Mouse (Mus musculus): ENCODE results near the gene Crnkl1.
"Not testable (repeated sequence)": the region's sequence is repeated elsewhere in the genome, so short reads cannot be mapped to it uniquely, and the experiment has no call there.

Crnkl1 gene

DNA sequence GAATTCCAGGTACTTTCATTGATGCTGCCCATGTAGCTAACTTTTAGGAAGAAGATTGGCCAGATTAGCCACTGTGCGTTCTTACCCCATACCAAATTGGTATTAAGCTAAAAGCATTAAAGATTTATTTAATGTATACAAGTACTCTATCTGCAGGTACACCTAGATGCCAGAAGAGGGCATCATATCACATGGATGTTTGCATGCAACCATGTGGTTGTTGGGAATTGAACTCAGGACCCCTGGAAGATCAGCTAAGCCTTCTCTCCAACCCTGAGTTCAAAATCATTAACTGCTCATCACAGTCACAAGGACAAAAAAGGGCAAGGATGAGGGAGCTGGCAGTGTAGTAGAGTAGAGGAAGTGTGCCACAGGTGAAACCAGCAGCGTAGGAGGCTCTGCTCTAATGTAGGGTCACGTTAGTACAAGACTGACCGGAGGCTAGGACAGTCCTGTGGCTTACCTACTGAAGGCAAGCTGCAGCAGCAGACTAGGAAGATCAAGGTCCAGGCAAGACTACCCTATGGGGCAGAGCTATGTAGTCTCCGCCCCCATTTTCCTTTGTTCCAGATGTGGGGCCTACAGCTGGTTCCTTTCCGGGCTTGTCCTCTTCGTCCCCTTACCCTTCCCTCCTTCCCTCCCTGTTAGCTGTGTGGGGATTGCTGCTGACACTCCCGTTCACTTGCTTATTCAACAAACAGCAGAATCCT is 13.7 kb downstream of the Crnkl1 start:
- no peak for DNase-seq (ENCODE audit: low spot score)

DNA sequence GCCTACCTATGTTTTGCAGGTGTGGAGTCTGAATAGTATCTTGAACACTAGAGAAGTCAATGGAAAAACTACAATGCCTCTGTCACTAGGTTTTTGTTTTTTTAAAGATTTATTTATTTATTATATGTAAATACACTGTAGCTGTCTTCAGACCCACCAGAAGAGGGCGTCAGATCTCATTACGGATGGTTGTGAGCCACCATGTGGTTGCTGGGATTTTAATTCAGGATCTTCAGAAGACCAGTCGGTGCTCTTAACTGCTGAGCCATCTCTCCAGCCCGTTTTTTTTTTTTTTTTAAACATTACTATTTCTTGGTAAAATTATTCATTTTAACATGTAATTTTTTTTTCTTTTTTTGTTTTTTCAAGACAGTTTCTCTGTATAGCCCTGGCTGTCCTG is 28.9 kb downstream of the Crnkl1 start:
- DNase-seq (ENCODE audit: low spot score): not testable (repeated sequence)

DNA sequence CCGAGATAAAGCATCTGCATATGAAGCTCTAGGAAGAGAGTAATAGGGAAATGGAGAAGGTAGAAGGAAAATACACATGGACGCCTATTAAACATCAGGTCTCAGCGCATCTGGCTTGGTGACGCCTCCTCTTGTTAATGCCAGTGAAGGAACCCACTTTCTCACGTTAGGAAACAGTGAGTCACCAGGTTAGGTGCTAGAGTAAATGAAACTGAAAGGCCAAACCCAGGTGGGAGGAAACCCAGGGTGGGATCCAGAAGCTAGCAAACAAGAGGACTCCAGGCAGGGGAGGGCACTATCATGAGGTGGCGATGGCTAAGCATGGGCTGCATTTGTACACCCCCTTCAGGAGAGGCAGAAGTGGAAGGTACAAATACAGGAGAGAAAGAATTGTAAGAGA is 29.7 kb downstream of the Crnkl1 start:
- DNase-seq (ENCODE audit: low spot score): no peak

DNA sequence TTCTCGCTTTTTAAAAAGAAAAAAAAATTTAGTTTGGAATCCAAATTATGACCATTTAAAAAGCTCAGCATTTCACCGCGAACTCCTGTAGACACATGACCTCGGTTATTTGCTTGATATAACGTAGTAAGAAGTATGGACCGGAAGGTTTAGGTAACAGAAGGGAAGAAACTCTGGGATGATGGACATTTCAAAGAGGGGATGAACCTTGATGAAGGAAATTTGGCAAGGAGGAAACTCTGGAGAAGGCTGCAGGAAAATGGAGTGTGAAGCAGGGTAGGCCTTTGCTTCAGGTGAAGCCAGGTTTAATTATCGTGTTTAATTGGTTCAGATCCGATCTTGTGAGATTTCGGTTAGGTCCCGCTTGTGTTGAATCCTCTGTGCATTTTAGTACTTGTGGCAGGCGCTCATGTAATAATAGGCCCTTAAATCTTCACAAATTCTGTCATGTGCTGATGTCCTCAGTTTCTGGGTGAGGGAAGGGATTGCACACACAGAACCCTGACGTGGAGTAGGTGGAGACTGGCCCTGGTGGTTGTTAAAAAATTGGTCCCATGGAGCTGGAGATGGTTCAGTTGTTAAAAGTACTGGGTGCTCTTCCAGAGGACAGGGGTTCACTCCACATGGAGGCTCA is 30.7 kb downstream of the Crnkl1 start:
- no peak for DNase-seq (ENCODE audit: low spot score)

DNA sequence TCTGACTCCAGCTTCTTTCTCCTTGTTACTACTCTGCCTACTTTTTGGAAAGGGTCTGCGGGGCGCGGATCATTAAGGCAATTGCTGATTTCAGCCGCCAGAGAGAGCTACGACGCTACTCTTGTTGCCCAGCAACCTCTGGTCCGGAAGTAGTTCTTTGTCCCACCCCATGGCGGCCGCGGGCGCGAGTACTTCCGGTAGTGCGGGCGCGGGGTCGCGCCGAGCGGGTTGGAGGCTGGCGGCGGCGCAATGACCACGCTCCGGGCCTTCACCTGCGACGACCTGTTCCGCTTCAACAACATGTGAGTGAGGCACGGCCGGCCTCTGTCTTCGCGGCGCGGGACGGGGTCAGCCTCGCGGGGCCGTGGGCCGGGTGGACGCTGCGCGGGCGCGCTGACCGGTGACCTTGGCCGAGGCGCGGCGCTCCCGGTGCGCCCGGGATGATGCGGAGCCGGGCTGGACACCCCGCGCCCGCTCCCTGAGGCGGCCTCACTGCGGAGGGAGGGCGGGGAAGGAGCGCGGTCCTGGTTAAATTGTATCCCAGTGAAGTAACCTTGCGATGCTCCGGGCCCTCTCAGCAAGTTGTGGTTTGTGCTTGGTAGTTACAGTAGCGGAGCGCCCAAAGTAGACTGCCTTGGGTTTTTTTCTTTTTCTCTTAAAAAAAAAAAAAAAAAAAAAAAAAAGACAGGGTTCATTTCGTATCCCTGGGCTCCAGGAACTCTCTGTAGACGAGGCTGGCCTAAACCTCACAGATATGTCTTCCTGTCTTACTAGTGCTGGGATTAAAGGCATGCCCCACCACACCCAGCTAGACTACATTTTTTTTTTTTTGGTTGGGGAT is 31.5 kb downstream of the Crnkl1 start:
- DNase-seq (ENCODE audit: low spot score): peak; percentile 75

DNA sequence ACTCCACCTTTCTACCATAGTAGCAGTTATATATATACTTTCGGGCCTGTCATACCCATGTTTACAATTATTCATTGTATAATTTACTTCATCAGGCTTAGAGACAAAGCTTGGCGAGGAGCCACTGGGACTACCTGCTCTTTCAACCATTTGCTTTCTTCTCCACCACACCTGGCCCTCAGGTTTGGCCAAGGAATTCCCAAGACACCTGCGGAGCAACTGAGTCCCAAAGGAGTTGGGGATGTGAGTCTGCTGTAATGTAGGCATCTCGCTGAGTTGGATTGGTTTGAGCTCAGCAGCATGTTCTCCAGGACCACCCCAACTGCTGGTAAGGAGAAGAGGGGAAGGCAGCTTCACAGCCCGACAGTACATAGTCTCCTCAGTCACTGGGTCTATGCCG is 33.0 kb downstream of the Crnkl1 start, which contains the start of gene Naa20:
Naa20 (plus strand) TSS at position 239 of the 400 bp plus-strand sequence.
- no peak for DNase-seq (ENCODE audit: low spot score)

DNA sequence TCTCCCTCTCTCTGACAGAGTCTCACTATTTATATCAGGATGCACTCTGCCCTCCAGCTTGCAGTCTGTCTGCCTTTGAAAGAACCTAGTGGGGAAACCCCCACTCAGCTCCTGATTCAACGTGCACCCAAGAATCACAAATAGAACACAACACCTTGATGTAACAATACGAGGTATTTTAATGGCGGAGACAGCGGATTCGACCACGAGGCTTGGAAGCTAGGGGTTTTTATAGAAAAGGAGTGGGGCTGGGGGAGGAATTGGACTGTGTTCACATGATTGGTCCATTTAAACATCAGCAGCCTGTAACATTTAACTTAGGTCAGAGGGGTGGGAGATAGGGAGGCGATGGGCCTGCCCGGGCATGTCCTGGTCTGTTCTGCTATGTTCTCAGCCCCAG is 34.5 kb downstream of the Crnkl1 start:
- DNase-seq (ENCODE audit: low spot score): not testable (repeated sequence)

DNA sequence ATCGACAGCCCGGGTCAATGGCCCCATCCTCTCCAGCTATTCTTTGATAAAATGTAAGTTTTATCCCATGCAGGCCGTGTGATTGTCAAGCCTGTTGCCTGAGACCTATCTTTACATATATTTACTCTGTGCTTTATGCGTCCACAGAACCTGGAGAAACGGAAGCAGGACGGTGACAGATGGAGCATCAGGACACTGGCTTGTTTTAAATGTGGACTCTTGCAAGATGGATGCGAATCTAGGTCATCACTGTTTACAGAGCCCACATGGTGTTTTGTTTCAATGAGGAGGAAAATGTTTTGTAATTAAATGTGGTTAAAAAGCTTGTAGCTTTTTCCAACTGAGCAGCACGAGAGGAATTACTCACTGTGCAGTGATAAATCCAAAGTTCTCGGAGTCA is 36.7 kb downstream of the Crnkl1 start:
- no peak for DNase-seq (ENCODE audit: low spot score)

DNA sequence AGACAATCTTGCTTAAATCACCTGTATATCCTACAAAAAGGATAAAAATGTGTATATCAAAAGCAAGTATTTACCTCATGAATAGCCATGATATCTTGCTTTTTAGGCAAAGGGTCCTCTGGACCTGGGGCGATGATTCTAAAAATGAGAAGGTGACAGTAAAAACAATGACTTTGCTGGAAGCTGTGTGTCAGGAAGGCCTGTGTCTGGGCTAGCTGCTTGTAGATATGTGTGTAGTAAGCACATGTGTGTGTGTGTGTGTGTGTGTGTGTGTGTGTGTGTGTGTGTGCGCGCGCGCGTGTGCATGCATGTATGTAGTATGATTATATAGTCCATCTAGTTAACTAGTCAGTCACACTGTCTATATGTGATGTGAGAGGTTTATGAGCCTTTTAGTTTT is 41.1 kb downstream of the Crnkl1 start:
- DNase-seq (ENCODE audit: low spot score): no peak

DNA sequence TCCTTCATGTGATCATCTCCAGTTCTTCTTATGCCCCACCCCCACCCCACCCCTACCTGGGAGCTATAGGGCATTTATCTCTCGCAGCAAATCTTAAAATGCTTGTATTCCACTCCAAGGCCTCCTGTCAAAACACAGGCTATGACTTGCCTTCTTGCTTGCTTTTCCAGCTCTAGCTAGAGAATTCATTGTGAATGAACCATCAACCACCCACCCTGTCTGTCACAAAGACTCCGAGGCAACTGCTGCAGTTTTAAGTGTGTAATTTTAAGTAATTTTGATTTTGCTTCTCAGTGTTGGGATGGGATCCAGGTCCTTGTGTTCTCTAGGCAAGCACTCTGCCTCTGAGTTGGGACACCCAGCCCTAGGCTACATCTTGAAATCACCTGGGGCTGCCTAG is 44.2 kb downstream of the Crnkl1 start:
- no peak for DNase-seq (ENCODE audit: low spot score)

DNA sequence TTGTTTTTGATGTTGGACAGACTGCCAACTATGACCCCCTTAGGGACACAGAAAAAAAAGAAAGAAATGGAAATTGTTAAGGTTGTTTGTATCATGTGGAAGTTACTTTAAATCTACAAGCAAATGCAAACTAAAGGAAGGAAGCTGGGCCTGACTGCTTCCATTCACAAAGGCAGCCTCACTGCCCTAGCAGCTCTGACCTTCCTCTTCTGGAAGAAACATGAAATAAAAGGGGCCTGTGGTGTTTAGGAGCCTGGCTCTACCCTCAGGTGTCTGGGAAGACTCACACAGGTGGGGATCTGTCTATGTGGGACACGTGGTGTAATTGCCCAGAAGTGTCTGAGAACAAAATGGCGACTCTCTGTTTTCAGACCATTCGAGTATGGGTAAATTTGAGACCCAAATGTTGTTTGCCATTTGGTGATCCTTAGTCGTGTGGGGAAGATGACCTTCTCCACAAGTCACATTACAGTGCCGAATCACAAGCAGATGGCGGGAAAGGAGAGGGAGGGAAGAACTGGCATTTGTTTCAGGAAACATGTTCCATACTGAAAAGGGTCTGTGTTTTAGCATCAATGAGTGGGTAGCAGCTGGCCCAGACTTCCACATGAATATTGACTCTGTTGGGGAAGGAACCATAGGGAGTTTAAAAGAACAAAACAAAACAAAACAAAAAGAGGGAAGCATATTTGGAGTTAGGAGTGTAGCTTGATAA is 45.9 kb downstream of the Crnkl1 start:
- no peak for DNase-seq (ENCODE audit: low spot score)

DNA sequence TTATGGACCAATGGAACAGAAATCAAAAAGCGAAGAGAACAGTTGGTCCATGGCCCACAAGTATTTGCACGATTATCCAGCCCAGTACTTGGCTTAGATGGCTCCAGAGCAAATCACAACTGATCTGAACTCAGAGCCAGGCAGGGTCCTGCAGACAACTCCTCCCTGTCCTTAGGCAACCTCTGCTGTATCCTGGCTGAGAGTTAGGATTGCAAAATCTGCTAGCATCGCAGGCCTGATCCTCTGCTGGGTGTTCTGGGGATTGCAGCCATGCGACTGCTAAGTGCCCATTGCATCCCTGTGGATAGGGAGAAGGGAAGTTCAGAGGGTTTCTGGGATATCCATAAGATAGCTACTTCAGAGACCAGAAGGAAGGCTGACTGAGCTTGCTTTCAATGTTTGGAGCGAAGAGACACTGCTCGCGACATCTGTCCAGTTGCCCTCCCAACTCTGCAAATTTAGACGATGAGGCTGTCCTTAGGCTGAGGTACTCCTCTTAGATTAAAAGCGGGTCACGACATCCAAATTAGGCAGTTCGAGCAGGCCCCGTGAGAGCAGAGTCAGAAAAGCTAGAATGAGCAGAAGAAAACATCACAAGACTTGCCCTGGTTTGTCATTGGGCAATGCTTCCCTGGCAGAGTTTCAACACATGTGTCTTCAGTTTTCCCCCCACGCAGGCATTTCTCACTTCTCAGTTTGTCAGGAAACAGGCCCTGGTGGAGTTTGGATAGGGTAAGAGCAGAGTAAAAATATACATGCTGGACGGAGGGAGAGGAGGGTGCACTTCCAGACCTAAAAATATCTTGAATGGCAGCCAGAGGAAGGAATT is 46.7 kb downstream of the Crnkl1 start:
- DNase-seq (ENCODE audit: low spot score): peak; percentile 57

DNA sequence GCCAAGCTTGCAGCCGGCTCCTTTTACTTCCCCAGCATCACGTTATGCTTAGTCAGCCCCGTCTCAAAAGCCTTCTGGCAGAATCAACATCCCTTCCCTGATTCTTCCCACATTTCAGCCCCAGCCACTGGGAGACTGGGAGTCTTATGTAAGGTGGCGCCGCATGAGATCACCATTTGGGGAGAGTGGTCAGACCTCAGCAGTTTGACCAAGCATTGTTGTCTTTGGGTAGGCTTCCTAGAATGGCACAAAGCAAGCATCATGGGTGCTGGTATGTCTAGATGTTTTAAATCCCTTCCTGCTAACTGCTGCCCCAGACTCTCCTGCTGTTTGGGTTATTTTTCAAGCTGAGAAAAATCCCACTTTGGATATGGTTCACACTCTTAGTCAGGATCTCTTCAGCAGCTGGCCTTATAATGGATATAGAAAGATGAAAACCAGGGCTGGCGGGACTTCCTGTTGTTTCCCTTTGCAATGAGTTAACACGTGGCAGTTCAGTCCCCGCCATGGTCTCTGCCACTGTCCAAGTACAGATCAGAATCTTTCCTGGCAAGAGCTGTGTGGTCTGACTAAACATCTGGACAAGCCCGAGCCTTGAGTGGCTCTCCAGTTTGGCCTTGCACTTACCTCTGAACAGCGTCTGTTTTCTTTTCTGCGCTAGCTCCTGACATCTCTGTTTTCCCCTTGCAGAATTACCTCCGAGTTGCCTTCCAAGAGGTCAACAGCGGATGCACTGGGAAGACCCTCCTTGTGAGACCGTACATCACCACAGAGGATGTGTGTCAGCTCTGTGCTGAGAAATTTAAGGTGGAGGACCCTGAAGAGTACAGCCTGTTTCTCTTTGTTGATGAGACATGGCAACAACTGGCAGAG is 49.7 kb downstream of the Crnkl1 start:
- DNase-seq (ENCODE audit: low spot score): no peak

DNA sequence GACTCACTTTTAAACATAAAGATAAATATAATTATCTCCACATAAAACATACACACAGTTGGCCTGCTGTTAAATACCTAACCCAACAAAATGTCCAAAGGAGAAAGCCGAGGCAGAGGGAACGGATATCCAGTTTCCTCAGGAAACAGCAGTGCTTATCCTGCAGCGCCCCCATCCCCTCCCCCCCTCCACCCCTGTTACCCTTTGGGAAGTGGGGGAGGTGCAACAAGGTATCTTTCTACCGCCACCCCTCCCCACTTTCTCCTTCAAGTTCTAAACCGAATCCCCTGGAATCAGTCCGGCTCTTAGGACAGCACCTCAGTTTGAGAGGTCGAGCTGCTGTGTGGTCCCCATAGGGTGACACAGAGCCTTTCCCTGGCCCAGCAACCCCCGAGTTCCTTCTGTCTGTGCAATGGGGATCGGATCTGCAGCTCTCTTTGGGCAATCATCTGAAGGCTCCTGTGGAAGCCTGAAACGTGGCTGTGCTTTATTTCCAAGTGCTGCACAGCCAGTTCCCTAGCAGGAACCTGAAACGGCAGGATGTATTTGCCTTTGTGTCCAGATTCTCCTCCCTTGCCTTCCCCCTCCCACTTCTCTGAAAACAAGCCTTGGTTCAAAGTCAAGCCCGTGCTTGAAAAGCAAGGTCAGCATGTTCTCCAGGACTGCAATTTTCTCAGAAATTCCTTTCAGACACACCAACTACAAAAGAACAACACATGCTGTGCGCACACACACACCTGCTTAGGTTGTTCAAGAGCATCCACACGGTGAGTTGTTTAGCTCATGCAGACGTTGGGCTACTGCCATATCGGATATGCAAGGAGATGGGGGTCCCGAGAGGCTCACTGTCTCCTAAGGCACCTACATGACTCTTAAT is 50.5 kb downstream of the Crnkl1 start:
- no peak for DNase-seq (ENCODE audit: low spot score)

DNA sequence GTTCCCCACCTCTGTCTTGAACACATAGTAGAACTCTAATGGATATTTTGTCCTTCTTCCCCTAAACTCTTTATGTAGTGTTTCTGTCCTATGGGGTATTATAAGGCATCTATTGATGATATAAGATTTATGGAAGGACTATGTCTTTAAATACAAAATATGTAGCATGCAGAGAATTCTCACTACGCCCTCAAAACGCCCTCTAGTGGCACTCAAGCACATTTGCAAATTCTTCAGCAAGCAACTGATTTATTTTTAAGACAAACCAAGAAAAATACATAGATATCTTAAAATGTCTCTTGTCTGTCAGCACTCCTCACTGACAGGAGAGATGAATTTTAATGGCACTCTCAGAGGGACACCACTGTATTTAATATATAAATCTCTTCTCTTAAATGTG is 52.4 kb downstream of the Crnkl1 start:
- no peak for DNase-seq (ENCODE audit: low spot score)

DNA sequence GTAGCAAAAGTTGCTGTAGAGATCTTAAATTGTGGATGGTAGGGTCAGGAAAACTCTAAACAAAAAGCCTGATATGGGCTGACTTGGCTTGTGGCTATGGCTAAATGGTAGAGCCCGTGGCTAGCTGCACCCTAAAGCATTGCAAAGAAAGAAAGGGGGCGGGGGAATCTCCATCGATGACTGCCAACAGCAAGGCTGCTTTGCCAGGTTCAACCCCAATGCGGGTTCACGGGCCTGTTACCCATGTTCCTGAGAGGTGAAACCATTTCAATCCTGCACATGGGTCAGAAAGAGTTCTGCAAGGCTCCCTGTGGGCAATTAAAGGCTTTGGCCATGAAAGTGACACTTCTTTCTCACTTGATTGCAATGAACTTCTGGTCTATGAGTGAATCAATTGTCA is 52.9 kb downstream of the Crnkl1 start:
- DNase-seq (ENCODE audit: low spot score): no peak

DNA sequence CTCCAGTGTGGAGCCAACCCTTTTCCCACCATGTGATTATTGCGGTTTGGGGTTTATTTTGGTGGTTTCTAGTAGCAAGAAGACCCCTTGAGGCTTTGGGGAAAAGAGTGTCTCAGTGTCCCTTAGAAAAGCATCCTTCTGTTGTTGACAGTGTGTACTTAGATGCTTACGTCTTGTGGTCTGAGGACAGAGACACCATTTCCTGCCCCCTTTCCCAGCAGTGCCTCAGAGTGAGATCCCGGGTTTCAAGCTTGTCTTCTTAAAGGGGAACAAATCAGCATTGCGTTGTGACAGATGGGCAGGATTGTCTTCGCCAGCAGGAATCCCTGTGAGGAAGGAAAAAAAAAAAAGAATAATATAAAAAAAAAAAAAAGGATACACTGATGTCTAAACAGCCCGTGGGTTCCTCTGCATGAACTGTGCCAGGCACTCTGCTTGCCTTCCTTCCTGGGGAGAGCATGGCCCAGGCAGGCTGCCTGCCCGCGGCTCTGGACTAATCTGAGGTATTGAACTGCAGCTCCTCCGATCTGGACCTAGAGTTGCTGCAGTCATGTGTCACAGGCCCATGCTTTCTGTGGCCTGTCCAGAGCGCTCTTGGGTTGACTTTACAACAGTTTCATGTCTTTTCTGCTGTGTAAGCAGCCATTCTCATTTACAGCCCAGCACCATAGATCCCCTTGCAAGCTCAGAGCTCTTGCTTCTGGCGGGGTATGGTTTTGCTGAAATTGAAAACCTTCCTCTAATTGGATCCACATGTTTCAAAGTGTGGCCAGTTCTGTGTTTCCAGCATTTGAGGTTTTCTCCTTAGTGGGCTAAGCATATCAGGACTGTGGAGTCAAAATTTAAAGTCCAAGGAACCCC is 53.7 kb downstream of the Crnkl1 start:
- no peak for DNase-seq (ENCODE audit: low spot score)

DNA sequence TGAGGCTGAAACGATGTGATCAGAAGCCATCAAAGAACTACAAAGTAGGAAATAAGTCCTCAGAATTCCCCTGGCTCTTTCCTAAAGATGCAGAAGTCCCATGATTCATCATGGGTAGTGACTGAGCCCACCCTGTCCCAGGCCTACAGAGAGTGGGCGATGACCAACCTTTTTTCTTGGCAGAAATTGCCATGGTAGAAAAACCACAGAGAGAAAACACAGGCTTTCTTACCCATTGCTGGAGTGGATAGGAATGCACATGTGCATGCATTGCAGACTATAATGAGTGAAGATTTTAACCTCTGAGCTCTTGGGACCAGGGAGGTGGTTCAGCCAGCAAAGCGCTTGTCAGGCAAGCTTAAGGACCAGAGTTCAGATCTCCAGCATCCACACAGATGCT is 57.6 kb downstream of the Crnkl1 start:
- DNase-seq (ENCODE audit: low spot score): no peak

Measured in layer of hippocampus, adult 9-10 months (tissue).